Mouse (Mus musculus): ENCODE measurements at regions not wholly inside any gene's neighbourhood (a gene's known extent, or its start where the extent isn't known, plus 50 kb on each side); places are given as distances from the start of the nearest gene placed in this dataset.
"Not testable (repeated sequence)": the region's sequence is repeated elsewhere in the genome, so short reads cannot be mapped to it uniquely, and the experiment has no call there.

- TF ChIP-seq CTCF, EP300 (IDR thresholded peaks at IDR 0.05; ENCODE audit: low read depth): not testable (repeated sequence)
Measured at GRCm38 (mm10) chr3:96346543-96346942, 52.8 kb upstream of the Fcgr1 start.
